ENCODE assay signal across 8 mouse cellular contexts in the genomic region with DNA sequence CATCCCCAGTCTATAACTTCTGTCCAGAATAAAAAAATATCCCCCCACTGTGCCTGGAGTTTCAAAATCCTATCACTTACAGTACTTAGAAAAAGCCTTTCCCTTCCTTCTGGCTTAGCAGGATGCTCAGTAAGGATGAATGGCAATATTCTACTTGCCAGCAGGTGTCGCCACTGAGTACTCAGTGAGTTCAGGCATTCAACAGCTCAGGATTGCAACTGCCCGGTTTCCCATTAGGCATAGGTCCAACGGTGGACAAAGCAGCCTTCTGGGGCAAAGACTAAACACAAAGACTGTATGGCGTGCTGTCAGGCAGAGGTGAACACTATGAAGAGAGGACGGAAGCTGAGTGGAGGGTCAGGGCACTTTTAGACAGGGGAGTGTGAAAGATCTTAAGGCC.
DNase-seq lines count a peak whose midpoint lies in the region; ATAC-seq lines count a peak whose summit lies in the region.

No protein-coding gene starts in this region.

- peak; percentile 62 to 92 for DNase-seq in heart, adult 18-20 months
- no peak for DNase-seq in heart, postnatal 25 days (ENCODE audit: low spot score)
- peak; percentile 58 for DNase-seq in cerebellum, adult 11-12 months
- peak; percentile 91 for DNase-seq in forelimb bud, embryonic 11.5 days (ENCODE audit: low read depth, low spot score)
- DNase-seq in hindlimb bud, embryonic 11.5 days (ENCODE audit: extremely low spot score, low read depth, low spot score) = peak; percentile 89
- peak; percentile 95 to 97 for DNase-seq in left cerebral cortex, postnatal 14 days (ENCODE audit: low spot score in 2 of 2)
- peak; percentile 68 for DNase-seq in splenic B cell, adult 2 months (ENCODE audit: low read depth, low spot score)

- peaks cover 5% of the 10 kb centered on the region; the same call in 1 of the 2 replicates for H3K27me3 ChIP-seq in midbrain, embryonic 15.5 days (replicated peaks)
- no peaks in the 10 kb centered on the region for H3K27me3 ChIP-seq in splenic B cell, adult 2 months (ENCODE audit: control insufficient read depth, insufficient read depth, low read length, poor library complexity, severe bottlenecking)

- peak; percentile 67 for ATAC-seq in midbrain, embryonic 15.5 days (replicated peaks)

- H3K4me2 ChIP-seq in midbrain, embryonic 15.5 days = no peak overlapping the region

- intact Hi-C loops in heart, postnatal 25 days (cut with DNase I) = loop anchor here (1.0 to 5.0 kb wide), 2 partner anchors 520 to 533 kb away; no protein-coding TSS in a partner anchor
- intact Hi-C loops in left cerebral cortex, postnatal 14 days (cut with DNase I) = loop anchor here (2.0 to 5.0 kb wide), 4 partner anchors 57 to 520 kb away; no protein-coding TSS in a partner anchor

- peaks cover 6% of the 10 kb centered on the region for H3K4me1 ChIP-seq in midbrain, embryonic 15.5 days

- no peaks in the 10 kb centered on the region for H3K9me3 ChIP-seq in midbrain, embryonic 15.5 days

- no peak overlapping the region for H3K4me3 ChIP-seq in midbrain, embryonic 15.5 days

- 2% methylated on average over 5 of the region's 5 CpGs for WGBS in midbrain, embryonic 15.5 days

- no peak overlapping the region for H3K9ac ChIP-seq in midbrain, embryonic 15.5 days

- no peaks in the 10 kb centered on the region for H3K36me3 ChIP-seq in midbrain, embryonic 15.5 days (replicated peaks)
- no peaks in the 10 kb centered on the region for H3K36me3 ChIP-seq in splenic B cell, adult 2 months (ENCODE audit: control insufficient read depth, insufficient read depth, low read length, poor library complexity, severe bottlenecking)

- H3K27ac ChIP-seq in midbrain, embryonic 15.5 days = no peak overlapping the region
